26 mouse cellular contexts compared by ENCODE assay signal in the genomic region with DNA sequence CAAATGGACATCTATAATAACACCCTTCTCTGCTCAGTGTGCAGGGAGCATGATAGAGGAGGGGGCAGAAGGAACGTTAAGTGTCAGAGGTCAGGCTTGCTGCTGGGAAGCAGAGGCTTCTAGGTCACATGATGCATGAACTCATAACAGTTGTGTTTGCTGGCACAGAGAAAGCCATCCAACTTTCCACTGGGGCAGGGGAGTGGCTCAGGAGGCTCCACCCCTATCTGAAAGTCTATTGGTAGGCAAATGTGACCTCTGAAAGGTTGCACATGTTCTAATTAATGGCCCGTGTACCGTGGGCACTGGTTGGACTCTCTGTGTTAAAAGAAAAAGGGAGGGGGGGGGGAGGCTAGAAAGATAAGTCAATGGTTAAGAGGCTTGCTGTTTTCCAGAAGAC.
"Had no signal": no experiment of that assay in that cellular context is flagged by ENCODE, and none has a peak within 500 bp of the region (broad histone marks: within the 10 kb centered on the region; RNA-seq: fewer than 3 reads in every experiment).

No protein-coding gene starts in this region.

- H3K4me1 ChIP-seq: heart, embryonic 13.5 days; heart, embryonic 15.5 days; hindbrain, embryonic 13.5 days; hindbrain, embryonic 15.5 days; kidney, embryonic 15.5 days; limb, embryonic 10.5 days; limb, embryonic 12.5 days; liver, embryonic 13.5 days had no signal

- H3K36me3 ChIP-seq: heart, embryonic 13.5 days; heart, embryonic 15.5 days; hindbrain, embryonic 13.5 days; hindbrain, embryonic 15.5 days; kidney, embryonic 15.5 days; limb, embryonic 10.5 days; limb, embryonic 12.5 days; liver, embryonic 13.5 days had no signal

- H3K9me3 ChIP-seq: heart, embryonic 13.5 days; heart, embryonic 15.5 days; hindbrain, embryonic 13.5 days; hindbrain, embryonic 15.5 days; kidney, embryonic 15.5 days; limb, embryonic 10.5 days; limb, embryonic 12.5 days; liver, embryonic 13.5 days had no signal

- H3K27me3 ChIP-seq: heart, embryonic 13.5 days; heart, embryonic 15.5 days; hindbrain, embryonic 13.5 days; hindbrain, embryonic 15.5 days; kidney, embryonic 15.5 days; limb, embryonic 12.5 days; liver, embryonic 13.5 days had no signal

- H3K27ac ChIP-seq: heart, adult 2 months; heart, embryonic 13.5 days; heart, embryonic 15.5 days; hindbrain, embryonic 13.5 days; hindbrain, embryonic 15.5 days; hindbrain, postnatal 0 days; kidney, embryonic 15.5 days; kidney, postnatal 0 days; limb, embryonic 10.5 days; limb, embryonic 12.5 days; liver, embryonic 13.5 days had no signal

- H3K4me2 ChIP-seq: heart, embryonic 11.5 days; heart, embryonic 13.5 days; heart, embryonic 15.5 days; hindbrain, embryonic 13.5 days; hindbrain, embryonic 15.5 days; kidney, embryonic 15.5 days; limb, embryonic 12.5 days; liver, embryonic 13.5 days had no signal

- DNase-seq: gastrocnemius, postnatal 14 days; gastrocnemius, postnatal 36 days; heart, adult 11 months; heart, adult 2 months; heart, postnatal 14 days; heart, postnatal 36 days; kidney, adult 11 months; kidney, adult 2 months; kidney, adult 9 months; kidney, postnatal 14 days; kidney, postnatal 36 days; layer of hippocampus, adult 9-11 months; layer of hippocampus, postnatal 36 days; liver; liver, embryonic 13.5 days had no signal

- H3K9ac ChIP-seq: heart, embryonic 13.5 days; heart, embryonic 15.5 days; hindbrain, embryonic 13.5 days; hindbrain, embryonic 15.5 days; kidney, embryonic 15.5 days; limb, embryonic 12.5 days; liver, embryonic 13.5 days had no signal

- ATAC-seq: hindbrain, postnatal 0 days; intestine, embryonic 16.5 days had no signal

- H3K4me3 ChIP-seq: heart, adult 2 months; heart, embryonic 13.5 days; heart, embryonic 15.5 days; hindbrain, embryonic 13.5 days; hindbrain, embryonic 15.5 days; kidney, embryonic 15.5 days; limb, embryonic 10.5 days; limb, embryonic 12.5 days; liver, embryonic 13.5 days had no signal
